Mouse (Mus musculus) thymus, postnatal 14 days (tissue): ENCODE data around the gene Chd5.

ENCODE experiments used
- DNase-seq: peaks from one replicate; pipeline ENCODE4 v3.0.0; 2021

Chd5 gene

DNA sequence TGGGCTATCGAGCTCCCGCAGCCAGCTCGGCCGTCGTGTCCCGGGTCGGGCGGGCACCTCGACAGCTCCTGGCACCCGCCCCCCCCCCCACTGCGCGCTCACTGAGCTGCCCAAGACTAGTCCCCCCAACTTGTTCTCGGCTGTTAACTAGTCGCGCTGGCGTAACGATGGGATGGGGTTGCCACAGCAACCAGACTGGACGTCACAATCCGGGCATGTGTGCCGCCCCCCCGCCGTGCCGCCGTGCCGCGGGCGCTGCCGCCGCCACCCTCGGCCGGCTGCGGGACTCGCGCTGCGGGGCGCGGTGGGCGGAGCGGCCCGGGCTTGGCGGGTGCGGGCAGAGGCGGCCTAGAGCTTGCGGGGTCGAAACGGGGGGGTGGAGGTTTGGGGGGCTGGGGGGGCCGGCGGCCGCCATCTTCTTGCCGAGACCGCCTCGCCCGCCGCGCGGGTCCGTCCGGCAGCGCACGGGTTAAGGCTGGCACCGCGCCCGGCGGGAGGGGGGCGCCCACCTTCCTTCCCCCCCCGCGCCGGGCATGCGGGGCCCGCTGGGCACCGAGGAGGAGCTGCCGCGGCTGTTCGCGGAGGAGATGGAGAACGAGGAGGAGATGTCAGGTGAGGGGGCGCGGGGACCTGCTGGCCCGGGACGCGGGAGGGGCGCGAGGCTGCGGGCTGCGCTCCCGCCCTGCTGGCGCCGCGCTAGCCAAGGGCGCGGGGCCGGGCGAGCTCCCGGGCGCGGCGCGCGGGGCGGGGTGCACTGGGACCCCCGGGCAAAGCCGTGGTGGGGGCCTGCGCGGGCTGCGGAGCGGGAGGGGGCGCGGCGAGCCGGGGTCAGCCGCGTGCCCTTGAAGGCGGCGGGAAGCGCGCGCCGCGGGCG is at the start of gene Chd5:
TSS of gene Chd5 (plus strand) at position 233 of the 874 bp plus-strand sequence.
- DNase-seq: no peak

DNA sequence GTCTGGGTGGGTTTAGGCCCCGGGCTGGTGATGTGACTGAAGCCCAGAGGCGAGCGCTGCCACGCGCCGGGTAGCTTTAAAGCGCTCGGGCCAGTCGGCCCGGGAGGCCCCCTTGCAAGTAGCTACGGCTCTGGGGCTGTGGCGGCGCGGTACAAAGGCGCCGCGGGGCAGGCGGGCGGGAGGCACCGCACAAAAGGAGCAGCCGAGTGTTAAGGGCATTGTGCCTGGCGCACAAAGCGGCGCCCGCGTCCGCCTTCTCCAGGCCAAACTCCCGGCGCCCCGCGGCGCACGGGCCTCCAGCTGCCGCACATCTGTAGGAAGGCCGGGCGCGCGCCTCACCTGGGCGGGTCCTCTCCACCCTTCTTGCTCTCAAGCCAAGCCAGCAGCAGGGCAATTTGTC is 48.1 kb upstream of the Chd5 start:
- no peak for DNase-seq

GRCm38 (mm10) chr4:152290991-152291390 is 47.5 kb upstream of the Chd5 start:
- DNase-seq: no peak

DNA sequence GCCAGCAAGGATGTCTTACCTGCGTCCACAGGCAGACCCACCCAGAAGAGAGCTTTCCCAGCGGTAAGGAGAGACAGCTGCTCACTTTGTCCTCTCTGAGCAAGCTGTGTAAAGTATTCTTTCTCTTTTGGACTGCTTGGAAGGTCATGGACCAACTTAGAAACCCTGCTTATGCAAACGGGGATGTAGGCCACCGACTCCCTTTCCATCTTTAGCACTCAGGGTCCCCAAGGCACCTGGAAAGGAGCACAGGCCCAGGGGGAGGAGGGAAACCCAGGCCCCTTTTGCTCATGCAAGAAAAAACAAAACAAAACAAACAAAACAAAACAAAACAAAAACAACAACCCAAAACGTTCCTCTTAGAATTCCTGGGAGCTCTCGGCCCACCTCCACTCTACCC is 46.9 kb upstream of the Chd5 start, which contains the start of gene Hes3:
TSS of gene Hes3 (minus strand) at position 101 of the 400 bp plus-strand sequence.
- no peak for DNase-seq

DNA sequence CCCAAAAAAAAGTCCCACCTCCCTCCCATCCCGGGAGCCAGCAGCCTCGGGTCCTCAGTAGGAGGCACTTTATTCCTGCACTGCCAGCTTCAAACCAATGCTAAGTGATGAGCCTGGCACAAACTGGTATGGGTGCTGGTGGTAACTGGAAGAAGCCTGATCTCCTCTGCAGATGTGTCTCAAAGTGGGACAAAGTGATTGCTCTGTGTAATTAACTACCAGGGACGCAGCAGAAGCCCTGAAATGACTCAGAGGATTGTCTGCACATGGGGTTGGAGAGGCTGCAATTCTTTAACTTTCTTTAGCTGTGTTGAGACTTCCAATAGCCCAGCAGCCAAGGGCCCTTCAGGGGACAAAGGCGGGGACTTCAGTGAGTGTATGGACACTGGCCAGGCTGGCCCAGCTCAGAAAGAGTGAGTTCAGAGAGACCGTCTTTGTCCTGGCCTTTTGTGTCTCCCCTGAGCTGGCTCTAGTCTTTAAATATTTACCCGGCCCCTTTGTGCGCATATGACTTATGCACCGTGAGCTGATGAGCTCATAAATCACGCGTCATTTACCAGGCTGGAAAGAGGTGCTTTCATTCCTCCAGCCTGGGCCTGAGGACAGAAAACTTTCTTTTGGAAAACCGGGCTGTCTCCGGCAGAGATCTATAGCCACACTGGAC is 46.2 kb upstream of the Chd5 start:
- DNase-seq: no peak

GRCm38 (mm10) chr4:152294188-152294929 is 44.1 kb upstream of the Chd5 start:
- DNase-seq: peak; percentile 19

DNA sequence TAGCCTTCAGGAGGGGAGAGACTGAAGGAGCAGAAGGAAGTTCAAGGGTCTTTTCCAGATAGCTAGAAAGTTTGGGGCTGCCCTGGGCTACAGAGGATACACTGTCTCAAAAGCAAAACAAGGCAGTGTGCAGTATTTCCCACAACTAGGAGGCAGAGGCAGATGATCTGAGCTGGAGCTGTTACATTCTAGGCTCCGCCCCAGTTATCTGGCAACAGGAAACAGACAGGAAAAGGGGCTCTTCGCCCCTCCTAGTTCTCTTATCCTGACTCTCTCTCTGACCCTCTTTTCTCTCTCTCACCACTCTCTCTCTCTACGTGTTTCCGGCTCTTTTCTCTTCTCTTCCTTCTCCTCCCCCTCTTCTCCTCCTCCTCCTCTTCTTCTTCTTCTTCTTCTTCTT is 42.5 kb upstream of the Chd5 start:
- DNase-seq: peak; percentile 61

GRCm38 (mm10) chr4:152296371-152296770 is 42.1 kb upstream of the Chd5 start:
- no peak for DNase-seq

DNA sequence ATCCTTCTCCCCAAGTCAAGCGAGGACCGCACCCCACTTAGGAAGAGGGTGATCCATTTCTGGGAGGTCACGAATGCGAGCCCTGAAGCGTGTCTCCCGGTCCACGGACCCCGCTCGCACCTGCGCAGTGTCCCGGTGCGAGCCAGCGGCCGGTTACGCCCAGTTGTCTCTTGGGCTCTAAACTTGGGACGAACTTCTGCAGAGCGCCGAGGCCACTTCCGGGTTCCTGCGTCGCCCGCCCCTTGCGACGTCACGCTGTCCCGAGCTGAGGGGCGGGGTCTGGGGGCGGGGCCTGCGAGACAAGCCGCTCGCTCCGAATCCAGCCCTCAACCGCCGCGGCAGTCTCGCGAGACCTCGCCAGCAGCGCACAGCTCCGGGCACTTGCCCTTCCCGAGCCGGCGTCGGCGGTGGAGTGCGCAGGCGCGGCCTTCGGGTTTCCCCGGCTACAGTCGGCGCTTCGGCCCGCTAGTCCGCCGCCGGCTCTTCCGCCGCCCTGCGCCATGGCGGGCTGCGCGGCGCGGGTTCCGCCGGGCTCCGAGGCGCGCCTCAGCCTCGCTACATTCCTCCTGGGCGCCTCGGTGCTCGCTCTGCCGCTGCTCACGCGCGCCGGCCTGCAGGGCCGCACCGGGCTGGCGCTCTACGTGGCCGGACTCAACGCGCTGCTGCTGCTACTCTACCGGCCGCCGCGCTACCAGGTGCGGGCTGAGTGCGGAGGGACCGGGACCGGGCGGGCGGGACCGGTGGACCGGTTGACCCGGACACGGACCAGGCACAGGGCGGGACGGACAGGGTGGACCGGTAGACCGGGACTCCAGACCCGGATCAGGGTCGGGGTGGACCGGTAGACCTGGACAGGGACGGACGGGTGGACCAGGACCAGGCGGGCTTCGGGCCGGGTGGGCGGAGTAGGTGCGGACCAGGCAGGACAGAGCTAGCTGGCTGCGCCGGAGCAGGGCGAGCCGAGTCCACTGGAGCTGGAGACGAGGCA is 41.3 kb upstream of the Chd5 start, which contains the start of gene Icmt:
TSS of gene Icmt (plus strand) at position 354 of the 988 bp plus-strand sequence.
- peak; percentile 100 for DNase-seq

DNA sequence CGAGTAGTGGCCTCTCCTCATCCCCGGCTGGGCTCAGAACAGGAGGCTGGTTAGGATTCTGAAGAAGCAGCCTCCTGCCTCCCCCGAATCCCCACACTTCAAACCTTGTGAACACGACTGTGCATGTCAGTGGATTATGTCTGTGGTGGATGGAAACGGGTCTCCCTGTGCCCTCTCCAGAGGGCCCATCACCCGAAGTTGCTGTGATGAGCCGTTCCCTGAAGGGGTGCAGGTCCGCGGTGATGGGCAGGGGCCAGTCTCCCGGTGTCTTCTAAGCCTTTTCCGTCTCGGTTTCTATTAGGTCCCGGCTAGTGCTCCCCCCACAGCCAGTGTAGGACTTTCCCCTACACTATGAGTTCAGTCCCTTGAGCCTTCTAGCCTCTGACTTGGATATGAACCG is 39.6 kb upstream of the Chd5 start:
- DNase-seq: no peak

- no peak for DNase-seq
Measured at GRCm38 (mm10) chr4:152300375-152300774, 38.1 kb upstream of the Chd5 start.

- DNase-seq: no peak
Measured at GRCm38 (mm10) chr4:152302012-152302411, 36.4 kb upstream of the Chd5 start.

DNA sequence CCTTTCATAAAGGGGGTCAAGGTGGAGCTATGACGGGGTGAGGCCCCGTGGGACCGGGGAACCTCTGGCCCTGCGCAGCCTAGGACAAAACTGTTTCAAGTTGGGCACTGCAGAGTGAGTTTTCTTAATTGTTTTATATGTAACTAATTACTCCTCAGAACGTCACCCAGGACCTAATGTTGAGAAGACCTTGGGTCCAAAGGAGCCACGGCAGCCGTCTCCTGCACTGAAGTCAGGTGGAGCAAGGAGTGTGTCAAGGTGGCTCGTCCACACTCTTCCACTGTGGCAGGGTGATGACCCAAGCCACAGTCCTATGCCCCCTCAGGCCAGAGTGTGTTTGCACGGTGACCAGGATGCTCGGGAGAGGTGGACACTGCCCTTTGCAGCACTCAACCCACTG is 35.3 kb upstream of the Chd5 start:
- DNase-seq: no peak

DNA sequence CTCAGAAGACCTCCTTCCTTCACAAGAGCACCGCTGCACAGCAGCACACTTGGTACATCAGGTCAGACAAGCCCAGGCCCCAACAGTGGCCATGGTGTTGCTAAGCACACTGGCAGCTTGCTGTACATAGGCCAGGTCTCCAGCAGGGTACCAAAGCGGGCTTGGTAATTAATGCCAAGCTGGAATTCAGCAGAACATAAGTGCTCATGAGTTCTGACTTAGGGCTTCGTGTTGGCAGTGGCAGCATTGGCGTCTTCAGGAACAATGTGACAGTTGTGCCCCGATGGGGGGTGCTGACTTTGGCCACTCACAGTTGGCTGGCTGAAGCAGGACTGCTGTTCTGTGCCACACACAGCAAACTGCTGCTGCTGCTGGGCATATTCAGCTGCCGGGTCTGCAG is 33.8 kb upstream of the Chd5 start:
- no peak for DNase-seq

- no peak for DNase-seq
Measured at GRCm38 (mm10) chr4:152305991-152306390, 32.5 kb upstream of the Chd5 start.

DNA sequence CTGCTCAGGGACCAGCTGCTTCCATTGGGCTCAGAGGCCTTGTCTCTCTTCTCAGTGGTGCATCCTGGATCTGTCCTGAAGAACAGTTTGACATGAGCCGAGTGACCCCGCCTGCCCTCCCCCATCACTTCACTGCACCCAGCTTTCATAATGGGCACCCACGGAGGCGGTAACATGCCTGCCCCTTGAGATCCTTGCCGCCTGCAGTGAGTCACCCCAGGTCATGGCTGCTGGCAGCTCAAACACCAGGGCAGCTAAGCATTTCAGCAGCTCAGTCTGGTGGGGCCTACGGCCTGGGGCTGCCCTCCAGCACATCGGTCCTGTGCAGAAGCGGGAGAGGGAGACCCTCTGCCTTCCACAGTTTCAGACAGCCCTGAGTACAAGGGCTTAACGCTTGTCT is 30.9 kb upstream of the Chd5 start:
- no peak for DNase-seq

DNA sequence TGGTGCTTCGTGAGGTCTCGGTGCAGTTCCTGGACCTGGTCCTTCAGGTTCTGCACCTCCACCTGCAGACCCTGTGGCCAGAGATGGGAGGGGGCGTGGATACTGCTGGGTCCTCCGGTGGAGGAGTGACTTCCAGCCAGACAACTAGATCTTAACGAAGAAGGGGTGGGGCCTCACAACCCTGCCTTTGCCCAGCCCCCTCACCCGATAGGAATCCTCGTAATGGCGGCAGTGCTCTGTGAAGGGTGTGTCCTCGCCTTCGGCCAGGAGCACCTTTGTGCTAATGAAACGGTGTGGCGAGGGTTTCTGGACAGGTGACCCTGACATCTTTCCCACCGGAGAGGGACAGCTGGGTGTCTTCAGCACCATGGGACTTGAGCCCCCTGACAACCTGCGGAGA is 26.3 kb upstream of the Chd5 start:
- no peak for DNase-seq

GRCm38 (mm10) chr4:152313211-152313632 is 25.2 kb upstream of the Chd5 start:
- DNase-seq: no peak

GRCm38 (mm10) chr4:152313934-152314333 is 24.5 kb upstream of the Chd5 start:
- DNase-seq: no peak

- no peak for DNase-seq
Measured at GRCm38 (mm10) chr4:152315498-152316213, 22.8 kb upstream of the Chd5 start.

- DNase-seq: no peak
Measured at GRCm38 (mm10) chr4:152317631-152318033, 20.8 kb upstream of the Chd5 start.
